Mouse (Mus musculus) heart, embryonic 15.5 days (tissue): ENCODE data around the gene Hivep3. TPM values are rescaled to one million over a fixed set of nuclear protein-coding genes. Genes with fewer than 3 reads are reported as not detected.
A peak's percentile ranks its signal among the peaks of the same experiment; 100 is the strongest.

Experiments used
- ATAC-seq: fragments of 200-750 bp; cut with Nextera tagmentation; replicated peaks from 2 replicates; pipeline ENCODE4 v1.8.0; 2017; ENCODE audit warnings: low read depth, moderate TSS enrichment; ENCODE audit not compliant: insufficient number of reproducible peaks, insufficient read depth, low FRiP score
- H3K27ac ChIP-seq: fragments of 300-500 bp; sonication (generic); 2 replicates; pipeline ENCODE4 v1.5.1; 2015; ENCODE audit warnings: mild to moderate bottlenecking, inconsistent platforms
- H3K27me3 ChIP-seq: fragments of 300-500 bp; sonication (generic); 2 replicates; pipeline ENCODE4 v1.6.1; 2015; ENCODE audit warnings: inconsistent platforms
- H3K36me3 ChIP-seq: fragments of 300-500 bp; sonication (generic); 2 replicates; pipeline ENCODE4 v1.6.1; 2015; ENCODE audit warnings: mild to moderate bottlenecking, inconsistent platforms
- H3K4me1 ChIP-seq: fragments of 300-500 bp; sonication (generic); replicated peaks from 2 replicates; pipeline ENCODE4 v1.6.1; 2015; ENCODE audit warnings: inconsistent platforms
- H3K4me2 ChIP-seq: fragments of 300-500 bp; sonication (generic); 2 replicates; pipeline ENCODE4 v1.6.1; 2015; ENCODE audit warnings: inconsistent platforms, mild to moderate bottlenecking, moderate library complexity
- H3K4me3 ChIP-seq: fragments of 300-500 bp; sonication (generic); 2 replicates; pipeline ENCODE4 v1.5.1; 2015; ENCODE audit warnings: mild to moderate bottlenecking, inconsistent platforms
- H3K9ac ChIP-seq: fragments of 300-500 bp; sonication (generic); 2 replicates; pipeline ENCODE4 v1.6.1; 2015; ENCODE audit warnings: mild to moderate bottlenecking, inconsistent platforms
- H3K9me3 ChIP-seq: fragments of 300-500 bp; sonication (generic); replicated peaks from 2 replicates; pipeline ENCODE4 v1.6.1; 2016; ENCODE audit warnings: inconsistent platforms
- WGBS: fragments of 180-500 bp; shearing (Covaris S2); methylation state at CpG from one replicate; pipeline ENCODE4 v1.1.7; 2015; ENCODE audit warnings: mixed read lengths; 5-methylcytosine and 5-hydroxymethylcytosine counted together
- polyA plus RNA-seq: library from polyadenylated mRNA; unstranded; fragments of >200 nt; fragmentation: Nextera tagmentation; extraction: Ambion mirVana; gene quantifications from 2 replicates; pipeline ENCODE4 v1.2.1, GENCODE M21; 2015

Gene Hivep3
- polyA plus RNA-seq, 1 experiment from 2014 or later: 6.7 TPM

GRCm38 (mm10) chr4:119950181-119950580 lies 216.6 kb downstream of the Hivep3 start:
- Histone ChIP-seq H3K4me2 (no peak overlapping the region), H3K9me3 (no peaks in the 10 kb centered on the region), H3K36me3 (no peaks in the 10 kb centered on the region), H3K4me1 (peaks cover 24% of the 10 kb centered on the region), H3K4me3 (no peak overlapping the region), H3K27me3 (no peaks in the 10 kb centered on the region), H3K9ac (no peak overlapping the region), H3K27ac (no peak overlapping the region)
- 85% methylated on average over 5 of the region's 5 CpGs for WGBS
- ATAC-seq: no peak

GRCm38 (mm10) chr4:119951081-119951480 lies 217.5 kb downstream of the Hivep3 start:
- no peak overlapping the region for H3K4me2 ChIP-seq
- H3K9me3 ChIP-seq: no peaks in the 10 kb centered on the region
- peaks cover 24% of the 10 kb centered on the region for H3K4me1 ChIP-seq
- WGBS: 74% methylated on average over 1 of the region's 1 CpGs
- no peak for ATAC-seq
- H3K4me3 ChIP-seq: no peak overlapping the region
- H3K9ac ChIP-seq: no peak overlapping the region
- H3K27ac ChIP-seq: no peak overlapping the region
- no peaks in the 10 kb centered on the region for H3K36me3 ChIP-seq
- H3K27me3 ChIP-seq: no peaks in the 10 kb centered on the region

- H3K27ac ChIP-seq: no peak overlapping the region
- H3K4me2 ChIP-seq: no peak overlapping the region
- ATAC-seq: no peak
- WGBS: 91% methylated on average over 7 of the region's 7 CpGs
- peaks cover 16% of the 10 kb centered on the region for H3K4me1 ChIP-seq
- no peaks in the 10 kb centered on the region for H3K27me3 ChIP-seq
- no peaks in the 10 kb centered on the region for H3K36me3 ChIP-seq
- H3K4me3 ChIP-seq: no peak overlapping the region
- no peak overlapping the region for H3K9ac ChIP-seq
- no peaks in the 10 kb centered on the region for H3K9me3 ChIP-seq
These were observed 221.4 kb downstream of the Hivep3 start for GRCm38 (mm10) chr4:119955008-119955407.

- Histone ChIP-seq H3K27me3 (no peaks in the 10 kb centered on the region), H3K9ac (no peak overlapping the region), H3K4me1 (peaks cover 29% of the 10 kb centered on the region), H3K27ac (no peak overlapping the region), H3K4me3 (no peak overlapping the region), H3K4me2 (no peak overlapping the region), H3K9me3 (no peaks in the 10 kb centered on the region), H3K36me3 (no peaks in the 10 kb centered on the region)
- no peak for ATAC-seq
- 86% methylated on average over 2 of the region's 2 CpGs for WGBS
These were observed 224.4 kb downstream of the Hivep3 start for GRCm38 (mm10) chr4:119957970-119958369.

- H3K27me3 ChIP-seq: no peaks in the 10 kb centered on the region
- H3K36me3 ChIP-seq: no peaks in the 10 kb centered on the region
- no peak overlapping the region for H3K4me3 ChIP-seq
- ATAC-seq: peak; percentile 71
- H3K9ac ChIP-seq: no peak overlapping the region
- peaks cover 33% of the 10 kb centered on the region for H3K4me1 ChIP-seq
- peak overlapping the region; percentile 80 for H3K27ac ChIP-seq
- no peaks in the 10 kb centered on the region for H3K9me3 ChIP-seq
- 13% methylated on average over 7 of the region's 7 CpGs for WGBS
- peak overlapping the region; percentile 31 for H3K4me2 ChIP-seq
These were observed 225.7 kb downstream of the Hivep3 start for GRCm38 (mm10) chr4:119959293-119959692.

- Histone ChIP-seq H3K27ac (peak overlapping the region; percentile 80), H3K4me2 (peak overlapping the region; percentile 24; the same call in 1 of the 2 replicates), H3K27me3 (no peaks in the 10 kb centered on the region), H3K36me3 (no peaks in the 10 kb centered on the region), H3K4me3 (no peak overlapping the region), H3K4me1 (peaks cover 33% of the 10 kb centered on the region), H3K9me3 (no peaks in the 10 kb centered on the region), H3K9ac (no peak overlapping the region)
- ATAC-seq: no peak
- 57% methylated on average over 1 of the region's 1 CpGs for WGBS
These were observed 226.3 kb downstream of the Hivep3 start for GRCm38 (mm10) chr4:119959873-119960272.

GRCm38 (mm10) chr4:119960523-119960922 lies 226.9 kb downstream of the Hivep3 start:
- Histone ChIP-seq H3K4me1 (peaks cover 39% of the 10 kb centered on the region), H3K9me3 (no peaks in the 10 kb centered on the region), H3K27me3 (no peaks in the 10 kb centered on the region), H3K4me2 (no peak overlapping the region), H3K36me3 (no peaks in the 10 kb centered on the region), H3K4me3 (no peak overlapping the region), H3K27ac (no peak overlapping the region), H3K9ac (no peak overlapping the region)
- ATAC-seq: no peak
- WGBS: 83% methylated on average over 6 of the region's 6 CpGs

- Histone ChIP-seq H3K4me1 (peaks cover 45% of the 10 kb centered on the region), H3K27me3 (no peaks in the 10 kb centered on the region), H3K4me2 (no peak overlapping the region), H3K27ac (no peak overlapping the region), H3K9me3 (no peaks in the 10 kb centered on the region), H3K36me3 (no peaks in the 10 kb centered on the region), H3K4me3 (no peak overlapping the region), H3K9ac (no peak overlapping the region)
- ATAC-seq: no peak
- WGBS: 72% methylated on average over 5 of the region's 5 CpGs
These were observed 227.6 kb downstream of the Hivep3 start for GRCm38 (mm10) chr4:119961164-119961563.

- no peak overlapping the region for H3K4me3 ChIP-seq
- H3K4me2 ChIP-seq: no peak overlapping the region
- no peaks in the 10 kb centered on the region for H3K27me3 ChIP-seq
- no peak overlapping the region for H3K27ac ChIP-seq
- WGBS: 75% methylated on average over 5 of the region's 5 CpGs
- no peak for ATAC-seq
- peaks cover 54% of the 10 kb centered on the region for H3K4me1 ChIP-seq
- no peak overlapping the region for H3K9ac ChIP-seq
- no peaks in the 10 kb centered on the region for H3K9me3 ChIP-seq
- H3K36me3 ChIP-seq: no peaks in the 10 kb centered on the region
These were observed 228.5 kb downstream of the Hivep3 start for GRCm38 (mm10) chr4:119962066-119962465.

GRCm38 (mm10) chr4:119966105-119967072 lies 232.8 kb downstream of the Hivep3 start:
- H3K27me3 ChIP-seq: peaks cover 10% of the 10 kb centered on the region
- ATAC-seq: peak; percentile 56; the same call in 1 of the 2 replicates
- no peaks in the 10 kb centered on the region for H3K9me3 ChIP-seq
- H3K4me2 ChIP-seq: peak overlapping the region; percentile 13; the same call in 1 of the 2 replicates
- H3K9ac ChIP-seq: no peak overlapping the region
- peak overlapping the region; percentile 31 for H3K27ac ChIP-seq
- no peak overlapping the region for H3K4me3 ChIP-seq
- H3K4me1 ChIP-seq: peaks cover 53% of the 10 kb centered on the region
- 49% methylated on average over 20 of the region's 20 CpGs for WGBS
- H3K36me3 ChIP-seq: no peaks in the 10 kb centered on the region

- H3K27me3 ChIP-seq: peaks cover 16% of the 10 kb centered on the region
- H3K9ac ChIP-seq: no peak overlapping the region
- peaks cover 53% of the 10 kb centered on the region for H3K4me1 ChIP-seq
- peak overlapping the region; percentile 31; the same call in 1 of the 2 replicates for H3K27ac ChIP-seq
- H3K36me3 ChIP-seq: no peaks in the 10 kb centered on the region
- peak overlapping the region; percentile 13; the same call in 1 of the 2 replicates for H3K4me2 ChIP-seq
- no peak for ATAC-seq
- no peak overlapping the region for H3K4me3 ChIP-seq
- no peaks in the 10 kb centered on the region for H3K9me3 ChIP-seq
- WGBS: 51% methylated on average over 5 of the region's 5 CpGs
These were observed 233.6 kb downstream of the Hivep3 start for GRCm38 (mm10) chr4:119967073-119967608.
